Mouse (Mus musculus) liver, embryonic 11.5 days (tissue): Measurements from ENCODE around the gene Ppp1r15b. TPM values are rescaled to one million over a fixed set of nuclear protein-coding genes. Genes with fewer than 3 reads are reported as not detected.

Source experiments
- ATAC-seq: fragments of 200-750 bp; cut with Nextera tagmentation; replicated peaks from 2 replicates; pipeline ENCODE4 v1.8.0; 2017; ENCODE audit warnings: moderate number of reproducible peaks, mild to moderate bottlenecking, moderate TSS enrichment, moderate library complexity; ENCODE audit not compliant: low FRiP score
- DNase-seq: peaks from one replicate; pipeline ENCODE4 v3.0.0-alpha.2; 2017; ENCODE audit warnings: low spot score
- H3K27ac ChIP-seq: fragments of 300-500 bp; sonication (generic); 2 replicates; pipeline ENCODE4 v1.5.1; 2014; ENCODE audit warnings: mild to moderate bottlenecking, low read depth, low read length, control low read depth
- H3K27me3 ChIP-seq: fragments of 300-500 bp; sonication (generic); replicated peaks from 2 replicates; pipeline ENCODE4 v1.6.1; 2014; ENCODE audit warnings: low read length, mixed read lengths; ENCODE audit not compliant: control insufficient read depth, insufficient read depth
- H3K36me3 ChIP-seq: fragments of 300-500 bp; sonication (generic); 2 replicates; pipeline ENCODE4 v1.6.1; 2014; ENCODE audit warnings: mild to moderate bottlenecking, low read length, moderate library complexity, mixed read lengths; ENCODE audit not compliant: control insufficient read depth, insufficient read depth
- H3K4me1 ChIP-seq: fragments of 300-500 bp; sonication (generic); replicated peaks from 2 replicates; pipeline ENCODE4 v1.6.1; 2014; ENCODE audit warnings: low read length, mixed read lengths; ENCODE audit not compliant: control insufficient read depth, insufficient read depth
- H3K4me2 ChIP-seq: fragments of 300-500 bp; sonication (generic); 2 replicates; pipeline ENCODE4 v1.6.1; 2014; ENCODE audit warnings: mild to moderate bottlenecking, control low read depth, moderate library complexity
- H3K4me3 ChIP-seq: fragments of 300-500 bp; sonication (generic); 2 replicates; pipeline ENCODE4 v1.5.1; 2014; ENCODE audit warnings: low read depth, low read length, control low read depth
- H3K9ac ChIP-seq: fragments of 300-500 bp; sonication (generic); 2 replicates; pipeline ENCODE4 v1.6.1; 2014; ENCODE audit warnings: low read depth, low read length, control low read depth
- H3K9me3 ChIP-seq: fragments of 300-500 bp; sonication (generic); 2 replicates; pipeline ENCODE4 v1.6.1; 2016; ENCODE audit warnings: low read length, inconsistent platforms, mixed read lengths; ENCODE audit not compliant: control insufficient read depth
- WGBS: fragments of 180-500 bp; shearing (Covaris S2); extraction: QIAGEN DNeasy Blood & Tissue Kit; methylation state at CpG from one replicate; pipeline ENCODE4 v1.1.7; 2014; 5-methylcytosine and 5-hydroxymethylcytosine counted together
- polyA plus RNA-seq: library from polyadenylated mRNA; unstranded; fragments of >200 nt; fragmentation: Nextera tagmentation; extraction: Ambion mirVana; gene quantifications from 2 replicates; pipeline ENCODE4 v1.2.1, GENCODE M21; 2014

Ppp1r15b gene
- polyA plus RNA-seq, 1 experiment from 2014 or later, result 89.0 TPM

- Histone ChIP-seq H3K36me3 (peaks cover 11% of the 10 kb centered on the region; the same call in 1 of the 2 replicates), H3K9ac (peak overlapping the region; percentile 60), H3K4me1 (peaks cover 9% of the 10 kb centered on the region; the same call in 1 of the 2 replicates), H3K27me3 (no peaks in the 10 kb centered on the region), H3K9me3 (no peaks in the 10 kb centered on the region), H3K4me2 (peak overlapping the region; percentile 69), H3K4me3 (peak overlapping the region; percentile 23; the same call in 1 of the 2 replicates), H3K27ac (peak overlapping the region; percentile 97)
- DNase-seq (no peak), ATAC-seq (no peak)
- 33% methylated on average over 16 of the region's 16 CpGs for WGBS
Observed at GRCm38 (mm10) chr1:133129471-133130221, 1.3 kb upstream of the Ppp1r15b start.

DNA sequence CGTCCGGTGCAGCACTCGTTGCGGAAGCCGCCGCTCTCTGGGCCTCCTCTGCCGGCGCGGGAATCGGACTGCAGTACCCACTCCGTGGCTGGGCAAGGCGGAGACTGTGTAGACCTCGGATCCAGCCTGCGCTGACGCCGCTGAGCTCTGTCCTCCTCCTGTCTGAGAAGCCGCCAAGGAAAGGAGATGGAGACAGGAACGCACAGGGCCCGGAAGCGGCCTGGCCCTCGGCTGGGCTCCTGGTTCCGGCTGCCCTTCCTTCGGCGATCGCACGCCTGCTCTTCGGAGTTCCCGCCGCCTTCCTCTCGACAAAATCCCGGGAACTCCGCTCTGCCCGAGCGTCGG lies 590 bp downstream of the Ppp1r15b start:
- WGBS, result 0% methylated on average over 35 of the region's 35 CpGs
- Histone ChIP-seq H3K9ac (peak overlapping the region; percentile 100), H3K36me3 (peaks cover 18% of the 10 kb centered on the region), H3K4me2 (peak overlapping the region; percentile 88), H3K4me3 (peak overlapping the region; percentile 99), H3K27ac (peak overlapping the region; percentile 97), H3K27me3 (no peaks in the 10 kb centered on the region), H3K9me3 (no peaks in the 10 kb centered on the region), H3K4me1 (peaks cover 17% of the 10 kb centered on the region)
- ATAC-seq (no peak), DNase-seq (no peak)

- DNase-seq (no peak), ATAC-seq (no peak)
- Histone ChIP-seq H3K4me1 (peaks cover 20% of the 10 kb centered on the region), H3K36me3 (peaks cover 22% of the 10 kb centered on the region), H3K4me2 (peak overlapping the region; percentile 88), H3K27ac (peak overlapping the region; percentile 97), H3K9ac (peak overlapping the region; percentile 100), H3K27me3 (no peaks in the 10 kb centered on the region), H3K4me3 (peak overlapping the region; percentile 99), H3K9me3 (no peaks in the 10 kb centered on the region)
- 0% methylated on average over 11 of the region's 11 CpGs for WGBS
Observed at GRCm38 (mm10) chr1:133131936-133132335, 993 bp downstream of the Ppp1r15b start.

GRCm38 (mm10) chr1:133132388-133133326 lies 1.7 kb downstream of the Ppp1r15b start:
- DNase-seq, result peak; percentile 48
- Histone ChIP-seq H3K4me1 (peaks cover 23% of the 10 kb centered on the region), H3K4me3 (peak overlapping the region; percentile 99), H3K27ac (peak overlapping the region; percentile 97), H3K9ac (peak overlapping the region; percentile 100), H3K27me3 (no peaks in the 10 kb centered on the region), H3K4me2 (peak overlapping the region; percentile 88), H3K36me3 (peaks cover 28% of the 10 kb centered on the region), H3K9me3 (no peaks in the 10 kb centered on the region)
- no peak for ATAC-seq
- 6% methylated on average over 26 of the region's 26 CpGs for WGBS

GRCm38 (mm10) chr1:133133425-133133824 lies 2.5 kb downstream of the Ppp1r15b start:
- H3K27ac ChIP-seq, result peak overlapping the region; percentile 97
- peaks cover 24% of the 10 kb centered on the region for H3K4me1 ChIP-seq
- WGBS, result 9% methylated on average over 2 of the region's 2 CpGs

GRCm38 (mm10) chr1:133134071-133134470 lies 3.1 kb downstream of the Ppp1r15b start:
- no peak for ATAC-seq
- Histone ChIP-seq H3K4me2 (peak overlapping the region; percentile 88), H3K27me3 (no peaks in the 10 kb centered on the region), H3K36me3 (peaks cover 37% of the 10 kb centered on the region), H3K9me3 (no peaks in the 10 kb centered on the region), H3K4me3 (peak overlapping the region; percentile 99), H3K9ac (peak overlapping the region; percentile 100), H3K27ac (peak overlapping the region; percentile 54; the same call in 1 of the 2 replicates), H3K4me1 (peaks cover 24% of the 10 kb centered on the region)
- 14% methylated on average over 4 of the region's 4 CpGs for WGBS
- DNase-seq, result no peak

More at GRCm38 (mm10) chr1:133133425-133133824, 2.5 kb downstream of the Ppp1r15b start:
- H3K9ac ChIP-seq, result peak overlapping the region; percentile 100
- peaks cover 34% of the 10 kb centered on the region for H3K36me3 ChIP-seq
- ATAC-seq, result peak; percentile 11
- H3K4me3 ChIP-seq, result peak overlapping the region; percentile 99
- no peaks in the 10 kb centered on the region for H3K9me3 ChIP-seq
- H3K4me2 ChIP-seq, result peak overlapping the region; percentile 88
- H3K27me3 ChIP-seq, result no peaks in the 10 kb centered on the region
- DNase-seq, result no peak

GRCm38 (mm10) chr1:133134881-133135280 lies 3.9 kb downstream of the Ppp1r15b start:
- no peak overlapping the region for H3K27ac ChIP-seq
- H3K27me3 ChIP-seq, result no peaks in the 10 kb centered on the region
- no peaks in the 10 kb centered on the region for H3K9me3 ChIP-seq
- DNase-seq, result no peak
- peak overlapping the region; percentile 100 for H3K9ac ChIP-seq
- ATAC-seq, result no peak
- H3K4me1 ChIP-seq, result peaks cover 19% of the 10 kb centered on the region
- peaks cover 39% of the 10 kb centered on the region for H3K36me3 ChIP-seq
- WGBS, result 28% methylated on average over 4 of the region's 4 CpGs
- peak overlapping the region; percentile 88 for H3K4me2 ChIP-seq
- H3K4me3 ChIP-seq, result peak overlapping the region; percentile 99

DNA sequence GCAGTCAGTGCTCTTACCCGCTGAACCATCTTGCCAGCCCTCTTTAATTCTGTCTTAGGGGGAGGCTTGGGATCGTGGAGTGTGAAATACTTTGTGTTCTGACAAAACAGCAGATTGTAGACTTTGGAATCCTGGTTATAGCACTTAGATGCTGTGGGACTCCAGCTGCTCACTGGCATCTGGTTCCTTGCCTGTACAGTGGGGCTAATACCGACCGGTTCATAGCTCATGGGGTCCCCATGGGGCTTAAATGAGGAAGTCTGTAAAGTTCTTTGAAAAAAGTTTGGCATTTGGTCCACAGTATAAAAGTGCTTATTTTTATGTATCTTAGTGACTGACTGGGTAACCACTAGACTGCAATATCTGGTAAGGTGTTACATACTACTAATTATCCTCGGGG lies 4.9 kb downstream of the Ppp1r15b start:
- no peak overlapping the region for H3K27ac ChIP-seq
- ATAC-seq (no peak), DNase-seq (no peak)
- WGBS, result 62% methylated on average over 5 of the region's 5 CpGs
- peak overlapping the region; percentile 22; the same call in 1 of the 2 replicates for H3K9ac ChIP-seq
- no peaks in the 10 kb centered on the region for H3K9me3 ChIP-seq
- H3K27me3 ChIP-seq, result no peaks in the 10 kb centered on the region
- H3K36me3 ChIP-seq, result peaks cover 47% of the 10 kb centered on the region
- H3K4me2 ChIP-seq, result peak overlapping the region; percentile 88
- peaks cover 19% of the 10 kb centered on the region for H3K4me1 ChIP-seq
- H3K4me3 ChIP-seq, result peak overlapping the region; percentile 99
